Mouse (Mus musculus) E14TG2a.4 (cell line): ENCODE data around the gene Snx27.

Experiments used
- CTCF ChIP-seq: conservative IDR thresholded peaks from 2 replicates; pipeline ENCODE4 v1.5.1; 2014; ENCODE audit warnings: low read length
- NANOG ChIP-seq: IDR thresholded peaks from 2 replicates; pipeline ENCODE4 v1.6.1; 2014; ENCODE audit warnings: borderline replicate concordance, low read length, mixed read lengths
- POU5F1 ChIP-seq: IDR thresholded peaks from 2 replicates; pipeline ENCODE4 v1.6.1; 2014; ENCODE audit warnings: low read length, borderline replicate concordance

- TF ChIP-seq CTCF (no peak), POU5F1 (no peak), NANOG (no peak)
Observed at GRCm38 (mm10) chr3:94611343-94611742, 28.8 kb upstream of the Snx27 start.
